In genomic region chr12:80230854-80231253, GRCm38 (mm10) we compare ENCODE assay signal across 10 mouse cellular contexts. TPM values are rescaled to one million over a fixed set of nuclear protein-coding genes. Genes with fewer than 3 reads are reported as not detected.
DNase-seq lines count a peak whose midpoint lies in the region; ATAC-seq lines count a peak whose summit lies in the region.
"Had no signal": no experiment of that assay in that cellular context is flagged by ENCODE, and none has a peak within 500 bp of the region (broad histone marks: within the 10 kb centered on the region; RNA-seq: fewer than 3 reads in every experiment).

No protein-coding gene starts in this region.

- H3K27ac ChIP-seq in heart, embryonic 15.5 days, result peak overlapping the region; percentile 94
- 0 out of 2 replicates have a peak overlapping the region, but pooled peaks have one; percentile 4 for H3K27ac ChIP-seq in brown adipose tissue, adult 24 weeks (replicated peaks; ENCODE audit: low read depth, low read length)
- H3K27ac ChIP-seq in hindbrain, embryonic 14.5 days, result peak overlapping the region; percentile 21; the same call in 1 of the 2 replicates
- H3K27ac ChIP-seq in midbrain, embryonic 13.5 days, result 0 out of 2 replicates have a peak overlapping the region, but pooled peaks have one; percentile 41

- no peaks in the 10 kb centered on the region for H3K9me3 ChIP-seq in heart, embryonic 15.5 days (replicated peaks)
- 0 out of 2 replicates have a peak, but pooled peaks cover 8% of the 10 kb centered on the region for H3K9me3 ChIP-seq in hindbrain, embryonic 14.5 days (ENCODE audit: control insufficient read depth, low read length)
- H3K9me3 ChIP-seq in midbrain, embryonic 13.5 days, result 0 out of 2 replicates have a peak, but pooled peaks cover 5% of the 10 kb centered on the region
- H3K9me3 ChIP-seq: G1E had no signal

- H3K4me2 ChIP-seq in heart, embryonic 15.5 days, result peak overlapping the region; percentile 52
- peak overlapping the region; percentile 1; the same call in 1 of the 2 replicates for H3K4me2 ChIP-seq in hindbrain, embryonic 14.5 days (replicated peaks)
- no peak overlapping the region for H3K4me2 ChIP-seq in midbrain, embryonic 13.5 days (replicated peaks)

- no peak overlapping the region for H3K4me3 ChIP-seq in heart, embryonic 15.5 days
- H3K4me3 ChIP-seq in brown adipose tissue, adult 24 weeks (ENCODE audit: insufficient read depth, low read depth, low read length), result no peak overlapping the region
- H3K4me3 ChIP-seq in hindbrain, embryonic 14.5 days (replicated peaks; ENCODE audit: low read length), result no peak overlapping the region
- H3K4me3 ChIP-seq in midbrain, embryonic 13.5 days (replicated peaks), result no peak overlapping the region

- peaks cover 70% of the 10 kb centered on the region for H3K4me1 ChIP-seq in heart, embryonic 15.5 days (replicated peaks)
- H3K4me1 ChIP-seq in brown adipose tissue, adult 24 weeks (ENCODE audit: control insufficient read depth, insufficient read depth, insufficient read length, low read length), result peaks cover 35% of the 10 kb centered on the region
- H3K4me1 ChIP-seq in hindbrain, embryonic 14.5 days (replicated peaks; ENCODE audit: control insufficient read depth, insufficient read depth, low read length), result peaks cover 23% of the 10 kb centered on the region
- H3K4me1 ChIP-seq in midbrain, embryonic 13.5 days (replicated peaks), result peaks cover 39% of the 10 kb centered on the region

- peaks cover 10% of the 10 kb centered on the region; the same call in 1 of the 2 replicates for H3K36me3 ChIP-seq in heart, embryonic 15.5 days
- H3K36me3 ChIP-seq in hindbrain, embryonic 14.5 days (replicated peaks; ENCODE audit: control insufficient read depth, insufficient read depth), result no peaks in the 10 kb centered on the region
- H3K36me3 ChIP-seq in midbrain, embryonic 13.5 days, result no peaks in the 10 kb centered on the region
- H3K36me3 ChIP-seq: G1E had no signal

- WGBS in heart, embryonic 15.5 days, result 49% methylated on average over 5 of the region's 5 CpGs
- WGBS in hindbrain, embryonic 14.5 days, result 64% methylated on average over 5 of the region's 5 CpGs
- 68% methylated on average over 5 of the region's 5 CpGs for WGBS in midbrain, embryonic 13.5 days

- intact Hi-C loops in heart, postnatal 14 days (cut with DNase I), result loop anchor here (2.0 kb wide), 1 partner anchor 30 kb away; the partner anchor contains the start of gene Actn1

- H3K27me3 ChIP-seq in heart, embryonic 15.5 days, result no peaks in the 10 kb centered on the region
- H3K27me3 ChIP-seq in hindbrain, embryonic 14.5 days (ENCODE audit: control insufficient read depth, insufficient read depth, low read length), result no peaks in the 10 kb centered on the region
- no peaks in the 10 kb centered on the region for H3K27me3 ChIP-seq in midbrain, embryonic 13.5 days

- no peak for DNase-seq in heart, postnatal 14 days
- DNase-seq in hindbrain, embryonic 14.5 days (ENCODE audit: low spot score), result no peak
- DNase-seq in thymus, postnatal 14 days, result no peak
- no peak for DNase-seq in adrenal gland, adult 8-10 months
- DNase-seq: cerebellum, adult 18-20 months had no signal

- no peak for ATAC-seq in heart, embryonic 15.5 days (replicated peaks; ENCODE audit: insufficient number of reproducible peaks, insufficient read depth, low FRiP score, low read depth)
- ATAC-seq in hindbrain, embryonic 14.5 days (ENCODE audit: low FRiP score), result no peak
- no peak for ATAC-seq in midbrain, embryonic 13.5 days
- ATAC-seq in erythroid progenitor cell, adult 5-6 weeks (replicated peaks; ENCODE audit: low FRiP score, poor library complexity, severe bottlenecking), result no peak

- 0 out of 2 replicates have a peak overlapping the region, but pooled peaks have one; percentile 35 for H3K9ac ChIP-seq in heart, embryonic 15.5 days
- no peak overlapping the region for H3K9ac ChIP-seq in hindbrain, embryonic 14.5 days
- H3K9ac ChIP-seq in midbrain, embryonic 13.5 days (replicated peaks), result no peak overlapping the region

RNA-seq across cellular contexts. Expression of gene Actn1, which starts 29.3 kb away (rescaled TPM):
- polyA plus RNA-seq in heart, embryonic 15.5 days (2015; fragmentation: Nextera tagmentation; extraction: Ambion mirVana), result 29.2 and 42.3 TPM in 2 replicates
- total RNA-seq in heart, postnatal 14 days (2021), result 10 to 100 TPM; 49.7 to 51.0 TPM
- polyA plus RNA-seq in brown adipose tissue, adult 24 weeks (2012; ENCODE audit: insufficient read depth, insufficient read length, missing spikeins), result 2.9 and 3.3 TPM in 2 replicates
- 9.9 and 10.0 TPM in 2 replicates for polyA plus RNA-seq in hindbrain, embryonic 14.5 days (2014; fragmentation: Nextera tagmentation; extraction: Ambion mirVana)
- polyA plus RNA-seq in midbrain, embryonic 13.5 days (2015; fragmentation: Nextera tagmentation; extraction: Ambion mirVana), result 5.5 and 7.3 TPM in 2 replicates
- 16.2 and 21.4 TPM in 2 replicates for total RNA-seq in erythroid progenitor cell, adult 5-6 weeks (2015; ENCODE audit: low replicate concordance)
- total RNA-seq in erythroid progenitor cell, adult 5-6 weeks (2017; ENCODE audit: low replicate concordance), result 10.8 and 13.0 TPM in 2 replicates
- 10 to 100 TPM; 35.5 to 51.7 (median 44.4) TPM for total RNA-seq in adrenal gland, adult 8-10 months (2022)

Comparison
In these comparisons a context has a peak if more than half of its experiments do, and no peak if none do; other contexts are left out.
1. H3K27ac ChIP-seq: peak in every context shown above with its lines; median percentile 94 in heart, embryonic 15.5 days; 41 in midbrain, embryonic 13.5 days; 21 in hindbrain, embryonic 14.5 days; 4 in brown adipose tissue, adult 24 weeks.